Mouse (Mus musculus) kidney, postnatal 25 days (tissue): ENCODE measurements around the gene Fcnb.

Experiments
- DNase-seq, 2 experiments: peaks; one replicate each; pipeline ENCODE4 v3.0.0; 2021; ENCODE audit warnings: mixed read lengths in 2 of 2

Gene Fcnb

GRCm38 (mm10) chr2:28084768-28085167 lies at the start of gene Fcnb:
TSS of gene Fcnb (minus strand) at chr2:28084885.
- no peak for DNase-seq

GRCm38 (mm10) chr2:28133833-28134232 lies 49.1 kb upstream of the Fcnb start:
- no peak for DNase-seq

GRCm38 (mm10) chr2:28132117-28132516 lies 47.4 kb upstream of the Fcnb start:
- DNase-seq: no peak

DNA sequence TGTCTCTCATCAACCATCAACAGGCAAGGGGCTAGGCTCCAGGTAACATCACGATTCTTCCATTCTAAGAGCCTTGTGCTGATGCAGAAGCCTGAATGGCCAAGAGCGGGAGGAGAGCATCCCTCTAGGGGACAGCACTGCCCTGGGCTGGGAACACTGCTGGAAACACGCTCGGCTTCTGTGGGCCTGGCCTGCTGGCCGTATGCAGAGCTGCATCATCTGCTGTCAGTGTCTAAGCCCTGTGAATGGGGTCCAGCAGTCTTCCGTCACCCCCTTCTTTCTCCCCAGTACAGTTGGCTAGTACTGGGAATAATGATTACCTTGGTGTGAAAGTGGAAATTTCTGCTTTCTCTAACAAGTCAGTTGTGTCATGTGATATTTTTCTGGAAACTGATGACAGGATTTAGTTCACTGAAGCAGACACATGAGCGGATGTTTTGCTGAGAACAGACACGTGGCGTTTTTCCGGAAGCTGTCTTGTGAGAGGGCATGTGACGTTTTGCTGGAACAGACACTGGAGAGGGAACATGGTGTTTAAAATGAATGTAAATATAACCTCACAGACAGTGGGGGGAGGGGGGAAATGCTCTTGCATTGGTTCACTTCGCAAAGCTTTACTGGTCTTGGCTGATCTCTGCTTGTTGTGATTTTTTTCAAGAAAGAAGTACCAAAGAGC lies 42.2 kb upstream of the Fcnb start:
- peak; percentile 10 to 47 for DNase-seq

DNA sequence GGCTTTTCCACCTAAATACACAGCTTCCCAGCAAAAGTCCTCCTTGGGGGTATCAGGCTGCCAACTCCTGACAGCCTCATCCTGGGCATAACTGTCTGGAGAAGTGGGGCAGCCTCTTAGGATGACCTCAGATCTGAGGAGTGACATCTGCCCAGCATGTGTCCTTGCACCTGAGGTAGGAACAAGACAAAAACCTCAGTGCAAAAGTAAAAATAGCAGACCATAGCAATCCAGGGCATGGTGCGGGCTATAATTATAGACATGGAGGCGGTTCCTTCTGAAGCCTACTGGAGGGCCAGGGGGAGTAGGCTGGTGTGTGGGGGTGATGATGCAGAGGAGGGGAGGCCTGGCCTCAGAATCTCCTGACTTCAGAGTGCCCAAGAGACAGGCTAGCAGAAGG lies 39.2 kb upstream of the Fcnb start:
- DNase-seq: no peak

DNA sequence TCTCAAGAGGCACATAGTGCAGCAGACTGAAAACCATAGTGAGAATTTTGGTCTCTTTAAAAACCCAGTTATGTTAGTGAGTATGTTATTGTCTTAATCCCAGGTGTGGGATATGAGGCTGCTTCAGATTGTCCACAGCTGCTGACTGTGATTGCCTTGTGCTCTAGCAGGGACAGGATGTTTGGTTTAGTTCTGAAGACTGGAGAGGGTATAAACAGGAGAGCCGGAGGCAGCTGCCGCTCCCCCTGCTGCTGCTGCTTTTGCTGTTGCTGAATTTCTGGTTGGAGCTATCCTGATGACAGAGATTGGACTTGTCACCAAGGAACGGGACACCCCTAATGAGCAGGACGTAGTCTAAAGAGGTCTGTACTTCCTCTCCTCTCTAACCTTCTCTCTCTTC lies 36.6 kb upstream of the Fcnb start:
- no peak for DNase-seq

GRCm38 (mm10) chr2:28120342-28120741 lies 35.7 kb upstream of the Fcnb start:
- DNase-seq: no peak

GRCm38 (mm10) chr2:28118518-28119116 lies 33.9 kb upstream of the Fcnb start:
- DNase-seq: no peak

DNA sequence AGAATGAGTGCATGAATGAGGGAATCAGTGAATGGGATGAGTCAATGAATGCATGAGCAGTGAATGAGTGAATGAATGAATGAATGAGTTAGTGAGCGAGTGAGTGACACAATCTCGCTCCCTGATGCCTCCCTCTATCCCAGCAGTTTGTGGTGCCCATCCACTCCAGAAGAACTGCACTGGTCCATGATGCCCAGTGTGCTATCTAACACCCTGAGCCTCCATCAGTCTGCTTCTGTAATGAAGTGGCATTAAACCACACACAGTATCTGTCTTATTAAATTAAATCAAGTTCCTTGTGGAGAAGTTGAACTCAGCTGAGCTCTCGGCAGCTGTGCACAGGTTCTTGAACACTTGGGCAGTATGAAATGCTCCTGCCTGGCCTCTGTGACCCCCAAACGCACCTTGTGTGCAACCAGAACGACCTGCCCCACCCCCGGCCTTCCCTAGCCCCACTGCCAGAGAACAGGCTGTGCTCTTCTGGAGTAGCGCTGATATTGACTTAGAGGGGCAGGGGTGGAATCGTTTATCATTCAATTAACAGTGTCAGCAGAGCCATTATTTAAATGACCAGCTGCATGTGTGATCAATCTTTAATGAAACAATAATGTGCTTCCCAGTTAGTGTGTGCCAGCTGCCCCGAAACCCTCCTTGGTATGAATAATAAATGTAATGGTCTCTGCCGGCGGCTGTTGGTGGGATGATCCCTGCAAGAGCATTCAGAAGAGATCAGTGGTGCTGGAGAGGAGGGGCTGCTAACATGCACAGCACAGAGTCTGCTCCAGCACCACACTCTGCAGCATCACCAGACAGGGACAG lies 33.0 kb upstream of the Fcnb start:
- no peak for DNase-seq

DNA sequence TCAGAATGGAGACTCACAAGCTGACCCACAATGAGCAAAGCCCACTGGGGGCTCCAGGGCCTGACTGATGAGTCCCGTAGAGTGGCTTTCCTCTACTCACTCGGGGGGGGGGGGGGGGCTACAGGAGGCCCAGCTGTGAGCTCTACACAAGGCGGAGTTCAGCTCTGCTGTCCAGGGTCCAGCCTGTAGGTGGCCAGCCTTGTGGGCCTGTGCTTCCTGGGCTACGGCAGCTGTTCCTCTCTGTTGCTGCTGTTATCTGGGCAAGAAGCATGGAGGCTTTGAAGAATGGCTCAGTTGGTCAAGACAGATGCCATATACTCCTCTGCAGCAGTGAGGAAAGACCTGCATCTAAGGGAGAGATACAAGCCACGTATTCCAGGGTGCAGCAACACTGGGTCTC lies 24.1 kb upstream of the Fcnb start:
- DNase-seq: no peak

GRCm38 (mm10) chr2:28106002-28106401 lies 21.3 kb upstream of the Fcnb start:
- DNase-seq: no peak

- DNase-seq: no peak
Observed at GRCm38 (mm10) chr2:28103653-28104052, 19.0 kb upstream of the Fcnb start.

GRCm38 (mm10) chr2:28101892-28102291 lies 17.2 kb upstream of the Fcnb start:
- no peak for DNase-seq

GRCm38 (mm10) chr2:28100796-28101483 lies 16.3 kb upstream of the Fcnb start:
- DNase-seq: no peak

- no peak for DNase-seq
Observed at GRCm38 (mm10) chr2:28098547-28099505, 14.1 kb upstream of the Fcnb start.

GRCm38 (mm10) chr2:28096751-28097309 lies 12.1 kb upstream of the Fcnb start:
- no peak for DNase-seq

- DNase-seq: no peak
Observed at GRCm38 (mm10) chr2:28092099-28092498, 7.4 kb upstream of the Fcnb start.

- no peak for DNase-seq
Observed at GRCm38 (mm10) chr2:28091042-28091441, 6.4 kb upstream of the Fcnb start.

- no peak for DNase-seq
Observed at GRCm38 (mm10) chr2:28090299-28091008, 5.8 kb upstream of the Fcnb start.

- DNase-seq: no peak
Observed at GRCm38 (mm10) chr2:28089095-28089494, 4.4 kb upstream of the Fcnb start.

DNA sequence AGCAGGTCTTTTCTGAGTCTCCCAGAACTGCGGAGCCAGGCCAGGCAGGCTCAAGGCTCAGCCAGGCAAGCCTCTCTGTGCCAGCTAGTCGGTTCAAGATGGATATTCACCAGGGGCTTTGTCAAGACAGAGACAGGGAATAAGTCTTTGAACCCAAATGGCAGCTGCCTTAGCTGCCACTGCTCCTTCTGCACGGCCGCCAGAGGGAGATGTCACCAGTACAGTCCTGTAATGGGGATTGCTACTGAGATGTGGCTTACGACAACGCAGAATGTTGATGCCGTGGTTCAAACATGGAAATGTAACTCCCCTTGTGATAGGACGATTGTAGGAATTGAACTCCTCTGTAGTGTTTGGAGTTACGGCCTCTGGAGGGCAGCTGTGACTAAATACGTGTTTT lies 1.4 kb upstream of the Fcnb start:
- no peak for DNase-seq
